Mouse (Mus musculus): ENCODE results near the gene Pdxdc1.
A peak's percentile ranks its signal among the peaks of the same experiment; 100 is the strongest.
"Not testable (repeated sequence)": the region's sequence is repeated elsewhere in the genome, so short reads cannot be mapped to it uniquely, and the experiment has no call there.

Pdxdc1 gene

GRCm38 (mm10) chr16:13902888-13903483 is at the start of gene Pdxdc1, which contains the start of gene Mpv17l:
Gene Pdxdc1, minus strand, starts transcription at chr16:13903131.
Gene Mpv17l, plus strand, starts transcription at chr16:13903161.
- DNase-seq (ENCODE audit: low spot score in 2 of 2), result peak; percentile 96

DNA sequence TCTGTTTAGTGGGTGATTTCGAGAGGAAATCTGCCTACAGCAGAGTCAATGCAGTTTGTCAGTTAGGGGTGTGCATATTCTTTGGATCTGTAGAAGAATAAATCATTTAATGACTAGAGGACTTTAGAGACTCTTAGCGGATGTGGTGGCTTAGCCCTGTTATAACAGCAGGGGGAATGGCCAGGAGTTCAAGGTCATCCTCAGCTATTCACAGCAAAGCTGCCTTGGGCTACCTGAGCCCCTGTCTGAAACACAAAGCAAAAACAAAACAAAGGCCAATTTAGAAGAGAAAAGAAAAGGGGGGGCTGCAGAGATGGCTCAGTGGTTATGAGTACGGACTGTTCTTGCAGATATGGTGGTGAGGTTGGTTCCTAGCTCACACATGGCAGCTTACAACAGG is 48.3 kb upstream of the Pdxdc1 start:
- no peak for DNase-seq (ENCODE audit: low spot score in 2 of 2)

GRCm38 (mm10) chr16:13946306-13946705 is 43.4 kb upstream of the Pdxdc1 start:
- no peak for DNase-seq (ENCODE audit: low spot score in 2 of 2)

- DNase-seq (ENCODE audit: low spot score in 2 of 2), result no peak
These were observed 42.2 kb upstream of the Pdxdc1 start for GRCm38 (mm10) chr16:13945153-13945552.

DNA sequence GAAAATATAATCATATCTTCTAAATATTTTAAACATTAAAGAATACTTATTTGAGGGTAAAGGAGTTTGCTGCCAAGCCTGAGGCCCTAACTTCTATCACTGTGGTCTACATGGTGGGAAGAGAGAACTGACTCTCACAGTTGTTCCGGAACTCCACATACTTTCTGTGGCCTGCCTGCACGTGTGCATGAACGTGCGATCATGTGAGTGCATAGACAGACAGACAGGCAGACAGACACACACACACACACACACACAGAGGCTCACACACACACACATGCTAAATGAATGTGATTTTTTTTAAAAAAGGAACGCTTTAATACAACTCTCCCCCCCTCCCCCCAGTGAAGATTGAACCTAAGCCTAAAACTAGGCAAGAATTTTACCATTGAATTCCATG is 41.8 kb upstream of the Pdxdc1 start:
- DNase-seq (ENCODE audit: low spot score in 2 of 2), result no peak

DNA sequence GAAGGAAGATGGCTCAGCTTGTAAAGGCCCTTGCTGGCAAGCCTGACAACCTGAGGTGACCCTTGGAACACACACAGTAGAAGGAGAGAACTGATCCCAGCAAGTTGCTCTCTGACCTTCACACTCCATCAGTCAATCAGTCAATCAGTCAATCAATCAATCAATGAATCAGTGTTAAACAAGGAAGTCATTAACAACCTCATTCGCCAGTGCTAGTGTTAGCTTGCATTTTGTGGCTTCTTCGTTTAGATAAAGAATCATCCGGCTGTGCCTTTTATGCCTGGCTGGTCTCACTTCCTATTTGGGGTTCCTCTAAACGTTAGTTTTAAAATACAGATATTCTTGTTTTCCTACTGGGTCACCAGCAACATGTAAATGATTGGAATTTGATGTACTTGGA is 41.2 kb upstream of the Pdxdc1 start:
- DNase-seq (ENCODE audit: low spot score in 2 of 2), result no peak

- no peak for DNase-seq (ENCODE audit: low spot score in 2 of 2)
These were observed 38.0 kb upstream of the Pdxdc1 start for GRCm38 (mm10) chr16:13940847-13941395.

DNA sequence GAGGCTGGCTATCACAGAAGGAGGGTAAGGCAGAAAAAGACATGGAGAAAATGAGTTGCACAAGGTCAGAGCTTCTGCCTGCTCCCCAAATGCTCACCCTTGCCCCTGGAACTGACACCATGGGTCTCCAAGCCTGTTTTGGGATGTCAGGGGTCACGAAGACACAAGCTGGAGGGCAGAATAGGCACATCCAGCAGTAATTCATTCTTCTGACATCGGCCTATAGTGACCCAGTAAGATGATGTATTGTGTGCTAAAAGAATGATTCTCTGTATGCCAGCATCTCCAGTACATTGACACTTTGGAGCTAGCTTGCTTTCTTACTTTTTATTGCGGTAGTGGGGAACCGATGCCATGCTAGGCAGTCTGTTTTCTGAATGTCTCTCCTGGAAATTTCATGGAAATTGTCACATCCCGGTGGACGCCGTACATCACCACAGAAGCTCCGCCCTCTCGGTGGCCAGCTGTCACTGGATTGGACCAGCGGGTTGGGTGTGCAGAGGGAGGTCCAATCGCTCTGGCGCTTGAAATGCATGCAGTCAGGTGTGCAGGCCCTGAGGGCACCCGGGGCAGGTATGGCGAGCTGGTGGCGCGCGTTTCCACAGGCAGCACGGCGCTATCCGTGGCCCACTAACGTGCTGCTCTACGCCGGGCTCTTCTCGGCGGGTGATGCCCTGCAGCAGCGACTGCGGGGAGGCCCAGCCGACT is 37.4 kb upstream of the Pdxdc1 start:
- no peak for DNase-seq (ENCODE audit: low spot score in 2 of 2)

- DNase-seq (ENCODE audit: low spot score in 2 of 2), result no peak
These were observed 24.6 kb upstream of the Pdxdc1 start for GRCm38 (mm10) chr16:13927456-13928075.

GRCm38 (mm10) chr16:13922966-13923365 is 20.0 kb upstream of the Pdxdc1 start:
- DNase-seq (ENCODE audit: low spot score in 2 of 2), result not testable (repeated sequence)

DNA sequence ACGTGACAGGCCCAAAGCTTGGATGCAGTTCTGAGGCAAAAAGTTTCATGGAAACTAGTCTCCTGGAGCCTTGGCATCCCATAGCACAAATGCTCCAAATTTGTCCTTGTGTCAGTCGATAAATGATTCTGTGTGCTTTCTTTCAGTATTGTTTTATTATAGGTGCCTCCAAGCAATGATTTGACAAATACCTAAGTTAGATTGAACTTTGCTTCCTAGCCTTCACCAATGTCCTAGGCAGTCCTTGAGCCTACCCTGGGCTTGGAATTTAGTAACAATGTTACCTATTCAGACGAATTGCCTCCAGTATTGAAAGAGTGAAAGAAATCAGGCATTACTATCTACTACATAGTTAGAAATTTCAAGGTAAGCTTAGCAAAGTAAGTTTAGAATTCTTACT is 19.6 kb upstream of the Pdxdc1 start:
- DNase-seq (ENCODE audit: low spot score in 2 of 2), result not testable (repeated sequence)

GRCm38 (mm10) chr16:13921781-13922180 is 18.9 kb upstream of the Pdxdc1 start:
- no peak for DNase-seq (ENCODE audit: low spot score in 2 of 2)

- DNase-seq (ENCODE audit: low spot score in 2 of 2), result no peak
These were observed 18.1 kb upstream of the Pdxdc1 start for GRCm38 (mm10) chr16:13921063-13921462.

DNA sequence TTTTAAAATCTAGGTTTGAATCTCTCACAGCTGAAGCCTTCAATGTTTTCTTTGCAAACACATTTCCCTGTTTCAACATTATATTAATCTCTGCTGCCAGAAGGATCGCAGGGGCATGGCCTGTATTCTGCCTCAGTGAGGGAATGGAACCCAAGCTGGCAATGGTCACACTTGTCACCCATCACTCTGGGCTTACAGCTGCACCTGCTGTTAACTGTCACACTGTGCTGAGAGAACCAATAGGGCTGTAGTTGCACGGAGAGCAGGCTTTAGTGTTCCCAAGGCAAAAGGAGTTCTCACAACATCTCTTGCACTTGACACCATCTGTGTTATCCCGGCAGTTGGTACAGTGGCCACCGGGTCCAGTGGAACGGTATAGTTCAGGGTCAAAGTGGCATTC is 17.2 kb upstream of the Pdxdc1 start:
- no peak for DNase-seq (ENCODE audit: low spot score in 2 of 2)

GRCm38 (mm10) chr16:13907297-13907696 is 4.4 kb upstream of the Pdxdc1 start:
- DNase-seq (ENCODE audit: low spot score in 2 of 2), result no peak

- peak in 1 of 2 experiments; percentile 52 for DNase-seq (ENCODE audit: low spot score in 2 of 2)
These were observed 557 bp upstream of the Pdxdc1 start for GRCm38 (mm10) chr16:13903488-13903887.

DNA sequence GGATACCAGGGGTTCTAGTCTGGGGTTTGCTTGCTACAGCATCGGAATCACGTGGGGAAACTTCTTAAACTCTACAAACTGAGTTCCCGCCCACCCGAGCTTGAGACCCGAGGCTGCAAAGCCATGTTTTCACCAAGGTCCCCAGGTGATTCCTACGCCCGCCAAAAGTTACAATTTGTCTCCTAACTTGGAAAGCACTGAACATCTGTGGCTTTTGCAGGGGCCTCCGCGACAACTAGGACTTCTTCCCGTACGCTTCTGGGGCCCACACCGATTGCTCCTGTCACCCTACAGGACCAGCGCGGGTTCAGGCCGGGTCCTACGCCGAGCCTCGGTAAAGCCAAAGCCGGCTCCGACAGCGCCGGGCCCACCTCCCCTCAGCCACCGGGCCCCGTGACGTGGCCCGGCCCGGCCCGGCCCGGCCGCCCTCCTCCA is 517 bp downstream of the Pdxdc1 start:
- DNase-seq (ENCODE audit: low spot score in 2 of 2), result no peak

GRCm38 (mm10) chr16:13898981-13899380 is 4.0 kb downstream of the Pdxdc1 start:
- DNase-seq (ENCODE audit: low spot score in 2 of 2), result no peak

DNA sequence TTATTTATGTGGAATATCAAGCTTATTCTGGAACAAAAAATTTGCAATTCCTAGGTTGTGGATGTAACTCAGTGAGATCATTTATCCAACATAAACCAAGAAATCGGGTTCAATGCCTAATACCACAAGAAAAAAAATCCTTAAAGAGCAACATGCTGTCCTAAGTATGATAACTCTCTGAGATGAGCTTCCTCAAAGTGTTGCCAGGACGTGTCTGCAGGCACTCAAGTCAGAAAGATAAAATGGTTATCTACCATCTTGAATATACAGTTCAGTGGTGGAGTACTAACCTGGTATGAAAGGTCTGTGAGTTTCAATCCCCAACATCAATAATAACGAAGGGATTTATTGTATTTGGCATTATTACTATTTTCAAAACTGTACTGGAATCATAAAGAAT is 6.6 kb downstream of the Pdxdc1 start:
- DNase-seq (ENCODE audit: low spot score in 2 of 2), result no peak

DNA sequence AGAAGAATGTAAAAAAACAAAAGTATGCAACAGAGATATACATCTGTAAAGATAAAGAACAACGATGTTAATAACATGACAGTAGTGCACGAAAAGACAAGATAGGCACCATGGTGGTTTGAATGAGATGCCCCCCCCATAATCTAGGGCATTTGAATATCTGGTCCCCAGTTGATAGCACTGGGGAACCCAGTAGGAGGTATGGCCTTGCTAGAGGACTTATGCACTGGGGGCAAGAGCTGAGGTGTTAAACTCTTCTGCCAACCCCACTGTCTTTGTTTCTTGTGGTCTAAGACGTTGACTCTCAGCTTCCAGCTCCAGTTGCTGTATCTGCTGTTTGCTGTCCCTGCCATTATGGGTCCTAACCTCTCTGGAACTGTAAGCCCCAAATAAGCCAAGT is 7.2 kb downstream of the Pdxdc1 start:
- DNase-seq (ENCODE audit: low spot score in 2 of 2), result no peak

GRCm38 (mm10) chr16:13894097-13894496 is 8.8 kb downstream of the Pdxdc1 start:
- DNase-seq (ENCODE audit: low spot score in 2 of 2), result no peak

- no peak for DNase-seq (ENCODE audit: low spot score in 2 of 2)
These were observed 10.1 kb downstream of the Pdxdc1 start for GRCm38 (mm10) chr16:13892850-13893249.

GRCm38 (mm10) chr16:13890449-13890848 is 12.5 kb downstream of the Pdxdc1 start:
- DNase-seq (ENCODE audit: low spot score in 2 of 2), result no peak

Measured in spleen, postnatal 14 days (tissue).